Mouse (Mus musculus) hindbrain, postnatal 0 days (tissue): ENCODE data around the gene Ppme1. TPM values are rescaled to one million over a fixed set of nuclear protein-coding genes. Genes with fewer than 3 reads are reported as not detected.

Source experiments
- ATAC-seq: fragments of 200-750 bp; cut with Nextera tagmentation; 2 replicates; pipeline ENCODE4 v1.8.0; 2017; ENCODE audit warnings: mild to moderate bottlenecking, moderate TSS enrichment, moderate library complexity
- DNase-seq: peaks from one replicate; pipeline ENCODE4 v3.0.0-alpha.2; 2015; ENCODE audit warnings: low spot score
- H3K27ac ChIP-seq: fragments of 300-500 bp; sonication (generic); 2 replicates; pipeline ENCODE4 v1.5.1; 2014; ENCODE audit warnings: mild to moderate bottlenecking
- H3K27me3 ChIP-seq: fragments of 300-500 bp; sonication (generic); 2 replicates; pipeline ENCODE4 v1.6.1; 2014; ENCODE audit warnings: low read length, mixed read lengths; ENCODE audit not compliant: insufficient read depth
- H3K36me3 ChIP-seq: fragments of 300-500 bp; sonication (generic); 2 replicates; pipeline ENCODE4 v1.6.1; 2014; ENCODE audit warnings: low read length, mixed read lengths; ENCODE audit not compliant: insufficient read depth
- H3K4me1 ChIP-seq: fragments of 300-500 bp; sonication (generic); 2 replicates; pipeline ENCODE4 v1.6.1; 2014; ENCODE audit warnings: antibody characterized with exemption, low read length, mixed read lengths; ENCODE audit not compliant: insufficient read depth
- H3K4me2 ChIP-seq: fragments of 300-500 bp; sonication (generic); 2 replicates; pipeline ENCODE4 v1.6.1; 2014; ENCODE audit warnings: low read depth, mild to moderate bottlenecking, low read length, moderate library complexity, mixed read lengths
- H3K4me3 ChIP-seq: fragments of 300-500 bp; sonication (generic); 2 replicates; pipeline ENCODE4 v1.5.1; 2014; ENCODE audit warnings: low read length
- H3K9ac ChIP-seq: fragments of 300-500 bp; sonication (generic); replicated peaks from 2 replicates; pipeline ENCODE4 v1.6.1; 2014; ENCODE audit warnings: mild to moderate bottlenecking, low read length, moderate library complexity, mixed read lengths
- H3K9me3 ChIP-seq: fragments of 300-500 bp; sonication (generic); 2 replicates; pipeline ENCODE4 v1.6.1; 2016; ENCODE audit warnings: low read length, mixed read lengths
- CTCF ChIP-seq: IDR thresholded peaks from 2 replicates; pipeline ENCODE4 v1.5.1; 2016; ENCODE audit warnings: antibody characterized with exemption, control low read depth, low read depth
- WGBS: fragments of 180-500 bp; shearing (Covaris S2); extraction: QIAGEN DNeasy Blood & Tissue Kit; methylation state at CpG from one replicate; pipeline ENCODE4 v1.1.7; 2014; 5-methylcytosine and 5-hydroxymethylcytosine counted together
- polyA plus RNA-seq: library from polyadenylated mRNA; unstranded; fragments of >200 nt; fragmentation: Nextera tagmentation; extraction: Ambion mirVana; gene quantifications from 2 replicates; pipeline ENCODE4 v1.2.1, GENCODE M21; 2015
- total RNA-seq: library from RNA; depleted of rRNA; stranded (reverse); fragments of >200 nt; gene quantifications from 2 replicates; pipeline ENCODE4 v1.2.3, GENCODE M21; 2014

The Ppme1 gene
- total and polyA plus RNA-seq, 2 experiments from 2014 or later = 133 to 138 TPM

GRCm38 (mm10) chr7:100364888-100365287, 7.2 kb downstream of the Ppme1 start:
- H3K27me3 ChIP-seq = no peaks in the 10 kb centered on the region
- H3K4me1 ChIP-seq = peaks cover 12% of the 10 kb centered on the region
- no peak overlapping the region for H3K4me2 ChIP-seq
- TF ChIP-seq CTCF = no peak
- no peak overlapping the region for H3K27ac ChIP-seq
- no peak overlapping the region for H3K4me3 ChIP-seq
- no peaks in the 10 kb centered on the region for H3K36me3 ChIP-seq
- no peak overlapping the region for H3K9ac ChIP-seq
- ATAC-seq = no peak
- WGBS = 62% methylated on average over 6 of the region's 6 CpGs
- H3K9me3 ChIP-seq = no peaks in the 10 kb centered on the region
- DNase-seq = no peak

GRCm38 (mm10) chr7:100363162-100363561, 8.9 kb downstream of the Ppme1 start:
- Histone ChIP-seq H3K27ac (no peak overlapping the region), H3K4me3 (no peak overlapping the region), H3K4me2 (no peak overlapping the region), H3K27me3 (no peaks in the 10 kb centered on the region), H3K9ac (no peak overlapping the region), H3K36me3 (no peaks in the 10 kb centered on the region), H3K4me1 (no peaks in the 10 kb centered on the region), H3K9me3 (no peaks in the 10 kb centered on the region)
- no peak for TF ChIP-seq CTCF
- WGBS = 91% methylated on average over 2 of the region's 2 CpGs
- DNase-seq = no peak
- ATAC-seq = no peak

- Histone ChIP-seq H3K36me3 (no peaks in the 10 kb centered on the region), H3K9ac (no peak overlapping the region), H3K27me3 (no peaks in the 10 kb centered on the region), H3K4me1 (no peaks in the 10 kb centered on the region), H3K4me2 (no peak overlapping the region), H3K27ac (no peak overlapping the region), H3K9me3 (no peaks in the 10 kb centered on the region), H3K4me3 (no peak overlapping the region)
- no peak for ATAC-seq
- TF ChIP-seq CTCF = no peak
- no peak for DNase-seq
Measured at GRCm38 (mm10) chr7:100357856-100358255, 14.3 kb downstream of the Ppme1 start.

GRCm38 (mm10) chr7:100356768-100357167, 15.3 kb downstream of the Ppme1 start:
- H3K4me1 ChIP-seq = no peaks in the 10 kb centered on the region
- no peak for ATAC-seq
- no peaks in the 10 kb centered on the region for H3K36me3 ChIP-seq
- no peak overlapping the region for H3K9ac ChIP-seq
- H3K27ac ChIP-seq = no peak overlapping the region
- H3K27me3 ChIP-seq = no peaks in the 10 kb centered on the region
- TF ChIP-seq CTCF = no peak
- no peaks in the 10 kb centered on the region for H3K9me3 ChIP-seq
- WGBS = 86% methylated on average over 1 of the region's 1 CpGs
- no peak for DNase-seq
- no peak overlapping the region for H3K4me3 ChIP-seq
- no peak overlapping the region for H3K4me2 ChIP-seq

GRCm38 (mm10) chr7:100356324-100356723, 15.8 kb downstream of the Ppme1 start:
- no peaks in the 10 kb centered on the region for H3K36me3 ChIP-seq

GRCm38 (mm10) chr7:100354984-100355383, 17.1 kb downstream of the Ppme1 start:
- H3K27ac ChIP-seq = no peak overlapping the region
- H3K9ac ChIP-seq = no peak overlapping the region
- no peak overlapping the region for H3K4me3 ChIP-seq
- 83% methylated on average over 4 of the region's 4 CpGs for WGBS
- no peaks in the 10 kb centered on the region for H3K9me3 ChIP-seq
- H3K27me3 ChIP-seq = no peaks in the 10 kb centered on the region
- no peak for TF ChIP-seq CTCF
- no peak for DNase-seq
- no peaks in the 10 kb centered on the region for H3K36me3 ChIP-seq
- no peaks in the 10 kb centered on the region for H3K4me1 ChIP-seq
- no peak for ATAC-seq
- no peak overlapping the region for H3K4me2 ChIP-seq

More at GRCm38 (mm10) chr7:100356324-100356723, 15.8 kb downstream of the Ppme1 start:
- 75% methylated on average over 5 of the region's 5 CpGs for WGBS
- no peak for TF ChIP-seq CTCF
- H3K9me3 ChIP-seq = no peaks in the 10 kb centered on the region
- no peak overlapping the region for H3K27ac ChIP-seq
- H3K4me1 ChIP-seq = no peaks in the 10 kb centered on the region
- ATAC-seq (no peak), DNase-seq (no peak)
- H3K4me3 ChIP-seq = no peak overlapping the region
- no peak overlapping the region for H3K9ac ChIP-seq
- no peak overlapping the region for H3K4me2 ChIP-seq
- H3K27me3 ChIP-seq = no peaks in the 10 kb centered on the region

GRCm38 (mm10) chr7:100335921-100336320, 36.2 kb downstream of the Ppme1 start:
- no peak for TF ChIP-seq CTCF
- ATAC-seq (no peak), DNase-seq (no peak)
- Histone ChIP-seq H3K4me1 (no peaks in the 10 kb centered on the region), H3K4me2 (no peak overlapping the region), H3K9ac (no peak overlapping the region), H3K27ac (no peak overlapping the region), H3K27me3 (no peaks in the 10 kb centered on the region), H3K9me3 (no peaks in the 10 kb centered on the region), H3K4me3 (no peak overlapping the region), H3K36me3 (peaks cover 64% of the 10 kb centered on the region)
- 92% methylated on average over 2 of the region's 2 CpGs for WGBS

GRCm38 (mm10) chr7:100331269-100331668, 40.8 kb downstream of the Ppme1 start:
- DNase-seq = no peak
- Histone ChIP-seq H3K4me2 (no peak overlapping the region), H3K36me3 (peaks cover 54% of the 10 kb centered on the region), H3K4me1 (no peaks in the 10 kb centered on the region), H3K27ac (no peak overlapping the region), H3K9me3 (no peaks in the 10 kb centered on the region), H3K4me3 (no peak overlapping the region), H3K27me3 (no peaks in the 10 kb centered on the region), H3K9ac (no peak overlapping the region)
- ATAC-seq = no peak
- TF ChIP-seq CTCF = no peak
- WGBS = 92% methylated on average over 3 of the region's 3 CpGs
